Mouse (Mus musculus) embryonic fibroblast, embryonic 13.5 days (primary cell): Measurements from ENCODE around the gene Rnf141.

Experiments
- CTCF ChIP-seq: IDR thresholded peaks from 2 replicates; pipeline ENCODE4 v1.5.1; 2011; ENCODE audit warnings: mild to moderate bottlenecking, control low read depth, low read length, moderate library complexity, borderline replicate concordance; ENCODE audit not compliant: insufficient read depth
- POLR2A ChIP-seq: IDR thresholded peaks from 2 replicates; pipeline ENCODE4 v1.6.1; 2011; ENCODE audit warnings: low read depth, mild to moderate bottlenecking, control low read depth, low read length, moderate library complexity

DNA sequence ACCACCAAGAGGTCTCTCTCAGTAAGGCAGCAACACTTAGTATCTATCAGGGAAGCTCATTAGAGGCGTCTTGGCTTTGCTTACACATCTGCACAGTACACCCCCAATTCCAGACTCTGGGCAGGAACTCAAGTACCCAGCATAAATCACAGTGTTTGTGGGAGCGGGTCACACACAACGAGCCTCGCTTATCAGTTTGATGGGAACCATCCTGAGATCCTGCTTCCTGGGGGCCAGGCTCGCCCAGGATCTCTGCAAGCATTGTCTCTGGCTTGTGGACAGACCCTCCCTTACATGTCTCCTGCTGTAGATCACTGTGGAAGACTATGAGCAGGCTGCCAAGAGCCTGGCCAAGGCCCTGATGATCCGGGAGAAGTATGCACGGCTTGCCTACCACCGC, 53.4 kb downstream of the Rnf141 start:
- no peak for TF ChIP-seq CTCF
- TF ChIP-seq POLR2A, result no peak
